Mouse (Mus musculus): ENCODE measurements around the gene Dnajc1. TPM values are rescaled to one million over a fixed set of nuclear protein-coding genes. Genes with fewer than 3 reads are reported as not detected.

The Dnajc1 gene
- polyA plus RNA-seq (2015; fragmentation: Nextera tagmentation; extraction: Ambion mirVana) = 30.8 and 32.9 TPM in 2 replicates

DNA sequence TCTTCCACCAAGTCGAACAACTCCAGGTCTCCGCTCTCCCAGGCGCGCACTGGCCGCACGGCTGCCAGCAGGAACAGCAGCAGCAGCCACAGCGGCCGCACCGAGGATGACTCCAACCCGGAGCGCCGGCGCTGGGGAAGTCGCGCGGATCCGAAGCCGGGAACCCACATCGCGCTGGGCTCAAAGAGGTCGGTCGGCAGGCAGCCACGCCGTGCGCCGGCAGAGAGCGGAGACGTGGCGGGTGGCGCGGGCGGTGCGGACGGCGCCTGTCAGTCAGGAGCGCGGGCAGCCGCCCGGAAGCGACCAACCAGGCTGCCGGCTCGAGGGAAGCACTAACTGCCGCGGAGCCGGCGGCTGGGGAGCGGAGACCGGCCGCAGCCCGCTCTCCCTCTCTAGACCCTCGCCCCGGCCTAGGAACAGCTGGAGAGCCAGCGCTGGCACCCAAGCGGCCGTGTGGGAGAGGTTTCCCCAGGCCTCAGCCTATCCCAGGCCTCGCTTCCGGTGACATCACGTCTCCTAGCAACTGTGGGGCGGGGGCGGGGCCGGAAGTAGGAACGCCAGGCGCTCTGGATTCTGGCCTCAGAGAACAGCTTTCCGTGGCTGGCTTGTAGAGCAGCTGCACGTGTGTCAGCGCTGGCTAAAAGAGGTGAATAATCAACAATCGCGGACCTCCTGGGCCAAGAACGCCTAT, at the start of gene Dnajc1:
Dnajc1 (minus strand) TSS at position 500 of the 691 bp plus-strand sequence.
- no peaks in the 10 kb centered on the region; the same call in 1 of the 2 replicates for H3K9me3 ChIP-seq
- under 1% methylated on average over 53 of the region's 69 CpGs for WGBS

GRCm38 (mm10) chr2:18441871-18442270, 49.2 kb upstream of the Dnajc1 start:
- ATAC-seq (ENCODE audit: borderline replicate concordance, extremely low read depth, low FRiP score, low TSS enrichment) = peak; percentile 57; the same call in 1 of the 2 replicates
- Histone ChIP-seq H3K4me2 (no peak overlapping the region), H3K9me3 (no peaks in the 10 kb centered on the region), H3K4me3 (no peak overlapping the region), H3K27ac (no peak overlapping the region), H3K9ac (no peak overlapping the region), H3K36me3 (no peaks in the 10 kb centered on the region), H3K4me1 (no peaks in the 10 kb centered on the region), H3K27me3 (no peaks in the 10 kb centered on the region)
- 31% methylated on average over 6 of the region's 6 CpGs for WGBS

More for the DNA sequence above, at the start of gene Dnajc1:
- H3K9ac ChIP-seq = peak within 1 kb of the TSS; percentile 72
- peak; percentile 100 for ATAC-seq (ENCODE audit: borderline replicate concordance, extremely low read depth, low FRiP score, low TSS enrichment)
- peaks cover 6% of the 10 kb centered on the region for H3K4me1 ChIP-seq
- H3K4me2 ChIP-seq = peak within 1 kb of the TSS; percentile 59
- peak within 1 kb of the TSS; percentile 66 for H3K4me3 ChIP-seq
- no peaks in the 10 kb centered on the region for H3K36me3 ChIP-seq
- peak within 1 kb of the TSS; percentile 99 for H3K27ac ChIP-seq
- no peaks in the 10 kb centered on the region for H3K27me3 ChIP-seq

DNA sequence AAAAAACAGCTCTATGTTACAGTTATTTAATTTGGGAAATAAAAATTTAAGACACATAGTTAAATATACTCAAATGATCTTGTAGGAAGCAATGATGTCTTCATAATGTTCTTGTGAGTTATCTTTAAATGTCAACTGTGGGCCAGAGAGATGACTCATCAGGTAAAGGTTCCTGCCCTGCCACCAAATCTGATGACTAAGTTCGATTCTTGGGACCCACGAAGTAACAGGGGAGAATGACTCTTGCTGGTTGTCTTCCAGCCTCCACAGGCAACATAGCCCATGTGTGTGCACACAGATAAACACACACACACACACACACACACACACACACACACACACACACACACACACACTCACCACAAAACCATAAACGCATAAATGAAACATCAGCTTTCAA, 22.6 kb upstream of the Dnajc1 start:
- no peaks in the 10 kb centered on the region for H3K36me3 ChIP-seq
- 87% methylated on average over 3 of the region's 3 CpGs for WGBS
- H3K9me3 ChIP-seq = no peaks in the 10 kb centered on the region
- no peaks in the 10 kb centered on the region for H3K27me3 ChIP-seq
- no peak overlapping the region for H3K27ac ChIP-seq
- no peaks in the 10 kb centered on the region for H3K4me1 ChIP-seq
- no peak overlapping the region for H3K4me2 ChIP-seq
- ATAC-seq (ENCODE audit: borderline replicate concordance, extremely low read depth, low FRiP score, low TSS enrichment) = no peak
- no peak overlapping the region for H3K9ac ChIP-seq
- no peak overlapping the region for H3K4me3 ChIP-seq

GRCm38 (mm10) chr2:18403679-18404078, 11.0 kb upstream of the Dnajc1 start:
- Histone ChIP-seq H3K9me3 (no peaks in the 10 kb centered on the region), H3K4me3 (no peak overlapping the region), H3K27me3 (no peaks in the 10 kb centered on the region), H3K4me1 (no peaks in the 10 kb centered on the region), H3K9ac (no peak overlapping the region), H3K36me3 (no peaks in the 10 kb centered on the region), H3K4me2 (no peak overlapping the region), H3K27ac (no peak overlapping the region)
- WGBS = 81% methylated on average over 1 of the region's 1 CpGs
- ATAC-seq (ENCODE audit: borderline replicate concordance, extremely low read depth, low FRiP score, low TSS enrichment) = no peak

GRCm38 (mm10) chr2:18401771-18402170, 9.1 kb upstream of the Dnajc1 start:
- Histone ChIP-seq H3K36me3 (no peaks in the 10 kb centered on the region), H3K9ac (no peak overlapping the region), H3K27ac (no peak overlapping the region), H3K4me1 (no peaks in the 10 kb centered on the region), H3K9me3 (no peaks in the 10 kb centered on the region), H3K4me3 (no peak overlapping the region), H3K4me2 (no peak overlapping the region), H3K27me3 (no peaks in the 10 kb centered on the region)
- no peak for ATAC-seq (ENCODE audit: borderline replicate concordance, extremely low read depth, low FRiP score, low TSS enrichment)
- 62% methylated on average over 2 of the region's 2 CpGs for WGBS

DNA sequence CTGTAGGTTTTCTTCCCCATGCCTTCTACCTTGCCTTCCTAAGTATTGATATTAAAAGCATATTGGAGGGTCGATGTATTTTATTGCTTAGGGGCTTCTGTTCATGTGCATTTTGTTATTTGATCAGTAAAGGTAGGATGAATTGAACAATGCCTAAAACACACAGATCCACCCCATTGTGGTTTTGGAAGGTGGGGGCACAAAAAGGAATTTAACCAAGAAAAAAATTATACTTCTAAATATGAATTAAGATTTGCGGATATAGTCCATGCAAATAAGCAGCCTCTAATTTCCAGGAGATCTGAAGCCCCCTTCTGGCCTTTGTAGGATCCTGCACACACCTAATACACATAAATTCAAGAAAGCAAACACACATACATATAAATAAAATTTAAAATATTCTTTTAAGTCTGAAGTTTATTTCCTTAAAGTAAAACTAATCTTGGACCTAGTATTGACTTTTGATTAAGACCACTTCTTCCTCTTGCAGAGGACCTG, 441 bp upstream of the Dnajc1 start:
- no peaks in the 10 kb centered on the region for H3K36me3 ChIP-seq
- H3K9me3 ChIP-seq = no peaks in the 10 kb centered on the region; the same call in 1 of the 2 replicates
- H3K27ac ChIP-seq = peak overlapping the region; percentile 99
- peak overlapping the region; percentile 59 for H3K4me2 ChIP-seq
- peak overlapping the region; percentile 66 for H3K4me3 ChIP-seq
- no peaks in the 10 kb centered on the region for H3K27me3 ChIP-seq
- no peak overlapping the region for H3K9ac ChIP-seq
- no peak for ATAC-seq (ENCODE audit: borderline replicate concordance, extremely low read depth, low FRiP score, low TSS enrichment)
- 66% methylated on average over 2 of the region's 2 CpGs for WGBS
- H3K4me1 ChIP-seq = peaks cover 6% of the 10 kb centered on the region

DNA sequence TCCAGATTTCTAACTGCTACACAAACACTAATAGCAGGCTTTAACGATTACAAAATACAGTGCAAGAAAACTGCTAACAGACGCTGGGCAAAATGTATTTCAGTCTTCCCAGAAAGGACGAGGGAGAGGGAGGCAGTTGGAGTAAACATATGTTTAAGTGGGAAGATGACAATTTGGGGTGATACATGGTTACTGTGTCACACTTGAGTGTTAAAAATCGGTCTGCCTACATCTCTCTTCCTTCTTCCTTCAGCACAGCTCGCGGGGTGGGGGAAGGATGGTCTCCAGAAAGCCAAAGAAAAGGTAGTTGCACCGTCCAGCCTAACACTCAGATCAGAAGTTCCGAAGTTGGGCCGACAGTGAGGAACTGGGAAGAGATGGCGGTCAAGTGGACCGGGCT, 769 bp downstream of the Dnajc1 start:
- H3K27me3 ChIP-seq = no peaks in the 10 kb centered on the region
- H3K36me3 ChIP-seq = no peaks in the 10 kb centered on the region
- ATAC-seq (ENCODE audit: borderline replicate concordance, extremely low read depth, low FRiP score, low TSS enrichment) = no peak
- H3K4me3 ChIP-seq = peak overlapping the region; percentile 66
- H3K4me2 ChIP-seq = peak overlapping the region; percentile 59
- WGBS = 0% methylated on average over 11 of the region's 11 CpGs
- H3K9me3 ChIP-seq = no peaks in the 10 kb centered on the region; the same call in 1 of the 2 replicates
- peak overlapping the region; percentile 99 for H3K27ac ChIP-seq
- peaks cover 6% of the 10 kb centered on the region for H3K4me1 ChIP-seq
- H3K9ac ChIP-seq = peak overlapping the region; percentile 72

DNA sequence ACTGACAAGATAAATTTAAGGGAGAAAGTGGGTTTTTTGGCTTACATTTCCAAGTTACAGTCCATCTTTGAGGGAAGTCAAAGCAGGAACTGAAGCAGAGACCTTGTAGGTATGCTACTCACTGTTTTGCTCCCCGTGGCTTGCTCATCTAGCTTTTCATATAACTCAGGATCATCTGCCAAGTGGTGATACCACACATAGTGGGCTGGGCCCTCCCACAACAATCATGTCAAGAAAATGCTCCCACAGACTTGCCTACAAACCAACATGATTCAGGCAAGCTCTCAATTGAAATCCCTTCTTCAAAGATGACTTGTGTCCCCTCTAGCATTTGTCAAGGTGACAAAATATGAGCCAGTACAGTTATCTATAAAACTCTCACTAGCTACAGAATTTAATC, 3.0 kb downstream of the Dnajc1 start:
- ATAC-seq (ENCODE audit: borderline replicate concordance, extremely low read depth, low FRiP score, low TSS enrichment) = no peak
- H3K9me3 ChIP-seq = no peaks in the 10 kb centered on the region; the same call in 1 of the 2 replicates
- no peaks in the 10 kb centered on the region for H3K27me3 ChIP-seq
- 65% methylated on average over 1 of the region's 1 CpGs for WGBS
- H3K36me3 ChIP-seq = no peaks in the 10 kb centered on the region
- H3K4me3 ChIP-seq = no peak overlapping the region
- H3K4me2 ChIP-seq = no peak overlapping the region
- H3K27ac ChIP-seq = no peak overlapping the region
- H3K4me1 ChIP-seq = peaks cover 6% of the 10 kb centered on the region
- no peak overlapping the region for H3K9ac ChIP-seq

DNA sequence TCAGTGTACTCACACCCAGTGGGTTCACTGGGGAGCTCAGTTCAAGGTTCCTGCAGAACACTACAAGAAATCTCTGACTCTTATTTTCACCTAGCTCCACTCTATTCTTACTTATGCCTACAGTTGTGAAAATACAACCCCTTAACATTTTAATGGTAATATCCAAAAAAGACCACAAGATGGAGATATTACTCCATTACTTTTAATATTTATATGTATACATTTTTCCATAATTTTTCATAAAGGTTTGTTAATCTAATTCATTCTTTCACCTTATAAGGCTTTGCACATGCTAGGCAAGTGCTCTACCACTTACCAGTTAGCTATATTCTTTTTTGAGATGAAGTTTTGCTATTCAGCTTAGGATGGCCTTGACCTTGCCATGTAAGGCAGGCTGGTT, 11.0 kb downstream of the Dnajc1 start:
- no peak overlapping the region for H3K4me2 ChIP-seq
- no peak overlapping the region for H3K9ac ChIP-seq
- no peaks in the 10 kb centered on the region for H3K4me1 ChIP-seq
- H3K27ac ChIP-seq = no peak overlapping the region
- H3K9me3 ChIP-seq = no peaks in the 10 kb centered on the region
- H3K4me3 ChIP-seq = no peak overlapping the region
- no peaks in the 10 kb centered on the region for H3K27me3 ChIP-seq
- no peak for ATAC-seq (ENCODE audit: borderline replicate concordance, extremely low read depth, low FRiP score, low TSS enrichment)
- no peaks in the 10 kb centered on the region for H3K36me3 ChIP-seq

DNA sequence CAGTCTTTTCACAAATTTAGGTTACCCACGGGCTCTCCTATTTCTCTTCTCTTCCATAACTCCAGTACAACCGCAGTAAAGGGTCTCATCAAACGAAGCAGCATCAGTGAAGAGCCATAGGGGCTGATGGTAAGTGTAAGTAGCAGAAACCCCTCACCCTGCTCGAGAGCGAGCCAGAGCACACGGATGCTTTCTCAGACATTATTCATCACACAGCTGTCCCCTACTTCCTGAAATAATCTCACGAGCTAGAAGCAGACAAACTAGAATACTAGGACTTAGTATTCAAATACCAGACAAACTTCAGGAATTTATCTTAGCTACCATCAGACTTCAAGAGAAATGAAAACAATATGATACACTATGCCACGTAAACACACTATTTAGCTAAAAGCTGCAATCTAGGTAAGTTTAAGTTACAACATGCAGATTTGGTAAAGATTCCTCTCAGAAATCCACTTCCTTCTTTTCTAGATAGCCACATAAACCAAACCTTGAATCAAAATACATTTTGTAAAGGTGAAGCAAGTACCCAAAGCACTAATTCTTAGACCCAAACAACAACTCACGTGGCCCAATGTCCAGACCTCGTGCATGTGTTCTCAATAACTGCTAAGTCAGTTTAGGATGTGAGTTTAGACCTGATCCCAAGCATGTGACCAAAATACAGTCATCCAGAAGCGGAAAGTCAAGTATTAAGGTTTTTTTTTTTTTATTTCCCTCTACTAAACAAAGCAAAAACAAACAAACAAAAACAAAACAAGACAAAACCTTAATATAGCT, 20.0 kb downstream of the Dnajc1 start:
- Histone ChIP-seq H3K9ac (no peak overlapping the region), H3K27me3 (no peaks in the 10 kb centered on the region), H3K4me2 (no peak overlapping the region), H3K36me3 (no peaks in the 10 kb centered on the region), H3K4me1 (peaks cover 14% of the 10 kb centered on the region; the same call in 1 of the 2 replicates), H3K4me3 (no peak overlapping the region), H3K9me3 (no peaks in the 10 kb centered on the region), H3K27ac (no peak overlapping the region)
- WGBS = 40% methylated on average over 11 of the region's 11 CpGs
- ATAC-seq (ENCODE audit: borderline replicate concordance, extremely low read depth, low FRiP score, low TSS enrichment) = no peak

GRCm38 (mm10) chr2:18370794-18371498, 21.7 kb downstream of the Dnajc1 start:
- H3K9me3 ChIP-seq = no peaks in the 10 kb centered on the region
- H3K27me3 ChIP-seq = no peaks in the 10 kb centered on the region
- no peak overlapping the region for H3K27ac ChIP-seq
- peaks cover 14% of the 10 kb centered on the region; the same call in 1 of the 2 replicates for H3K4me1 ChIP-seq
- no peaks in the 10 kb centered on the region for H3K36me3 ChIP-seq
- WGBS = 79% methylated on average over 4 of the region's 4 CpGs
- ATAC-seq (ENCODE audit: borderline replicate concordance, extremely low read depth, low FRiP score, low TSS enrichment) = no peak
- no peak overlapping the region for H3K4me2 ChIP-seq
- H3K9ac ChIP-seq = no peak overlapping the region
- H3K4me3 ChIP-seq = no peak overlapping the region
